Mouse (Mus musculus): ENCODE data around the gene Slc47a1.

Gene Slc47a1

DNA sequence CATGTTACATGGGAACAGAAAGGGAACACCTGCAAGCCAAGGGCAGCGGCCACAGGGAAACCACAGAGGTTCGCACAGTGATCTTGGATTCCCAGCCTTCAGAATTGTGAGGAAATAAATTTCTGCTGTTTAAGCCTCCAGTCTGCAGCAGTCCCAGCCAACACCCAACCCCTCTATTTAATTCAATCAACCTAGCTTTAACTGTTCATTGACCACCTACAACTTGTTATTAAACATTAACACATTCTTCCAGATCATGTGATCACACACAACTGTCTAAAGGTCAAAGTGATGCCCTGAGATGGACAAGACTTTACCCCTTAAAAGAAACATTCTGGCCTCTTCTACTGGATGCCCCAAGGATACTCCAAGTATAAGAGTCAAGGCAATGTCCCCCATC lies 9.5 kb downstream of the Slc47a1 start:
- DNase-seq, result no peak

DNA sequence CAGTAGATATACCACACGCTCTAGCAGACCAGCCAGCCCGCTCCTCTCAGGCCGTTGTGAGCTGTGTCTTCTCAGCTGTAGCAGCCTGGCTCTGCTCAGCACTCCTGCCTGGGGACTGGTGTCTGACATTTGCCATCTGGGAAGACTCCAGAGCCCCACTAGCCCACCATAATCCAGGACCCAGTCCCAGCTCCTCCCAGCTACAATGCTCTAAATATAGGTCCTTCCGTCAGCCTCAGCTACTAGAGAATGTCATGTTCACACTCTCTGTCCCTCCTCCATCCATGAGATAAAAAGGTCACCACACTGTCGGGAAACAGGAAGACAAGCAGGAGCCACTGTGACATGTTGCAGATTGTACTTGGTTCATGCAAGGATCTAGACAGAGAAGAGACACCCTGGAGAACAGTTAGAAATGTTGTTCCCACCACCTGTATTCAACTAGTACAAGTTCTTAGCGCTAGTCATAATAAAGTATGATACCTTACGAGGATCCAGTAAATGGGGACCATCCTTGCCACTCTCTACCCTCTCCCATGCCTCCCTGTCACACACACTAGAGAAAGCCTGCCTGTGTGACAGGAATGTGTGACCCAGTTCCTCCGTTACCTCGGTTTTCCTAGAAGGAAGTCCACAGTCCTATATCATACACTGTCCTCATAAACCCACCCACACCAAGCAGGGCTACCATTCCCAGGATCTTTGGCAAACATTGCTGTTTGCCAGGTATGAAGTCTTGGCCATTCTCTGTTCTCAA lies 11.4 kb downstream of the Slc47a1 start:
- DNase-seq, result no peak

DNA sequence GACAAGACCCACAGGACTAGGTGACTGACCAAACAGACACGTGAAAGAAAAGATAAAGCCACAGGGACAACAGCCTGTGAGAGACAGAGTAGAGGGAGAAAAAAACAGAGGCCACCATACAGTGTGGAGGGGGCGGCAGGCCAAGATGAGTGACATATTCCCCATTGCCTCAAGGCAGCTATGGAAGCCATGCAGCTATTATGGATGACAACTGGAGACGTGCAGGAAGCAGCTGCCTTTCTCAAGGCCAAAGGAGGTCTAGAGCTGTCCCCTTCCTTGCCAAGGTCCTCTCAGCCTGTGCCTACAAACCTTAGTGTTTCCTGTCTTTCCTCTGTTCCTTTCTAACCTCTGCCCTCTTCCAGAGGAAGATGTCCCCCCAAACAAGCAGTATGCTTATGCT lies 12.2 kb downstream of the Slc47a1 start:
- no peak for DNase-seq

DNA sequence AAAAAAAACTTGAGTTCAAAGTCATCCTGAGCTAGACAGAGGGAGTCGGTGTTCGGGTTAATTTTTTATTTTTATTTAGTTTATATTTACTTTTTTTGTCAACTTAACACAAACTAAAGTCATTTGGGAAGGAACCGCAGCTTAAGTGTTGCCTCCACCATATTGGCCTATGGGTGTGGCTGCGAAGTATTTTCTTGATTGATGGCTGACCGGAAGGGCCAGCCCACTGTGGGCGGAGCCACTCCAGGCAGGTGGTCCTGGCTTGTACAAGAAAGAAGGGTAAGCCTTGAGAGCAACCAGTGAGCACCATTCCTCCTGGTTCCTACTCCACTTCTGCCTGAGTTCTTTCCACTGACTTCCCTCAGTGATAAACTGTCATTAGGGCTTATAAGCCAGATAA lies 14.0 kb downstream of the Slc47a1 start:
- no peak for DNase-seq

DNA sequence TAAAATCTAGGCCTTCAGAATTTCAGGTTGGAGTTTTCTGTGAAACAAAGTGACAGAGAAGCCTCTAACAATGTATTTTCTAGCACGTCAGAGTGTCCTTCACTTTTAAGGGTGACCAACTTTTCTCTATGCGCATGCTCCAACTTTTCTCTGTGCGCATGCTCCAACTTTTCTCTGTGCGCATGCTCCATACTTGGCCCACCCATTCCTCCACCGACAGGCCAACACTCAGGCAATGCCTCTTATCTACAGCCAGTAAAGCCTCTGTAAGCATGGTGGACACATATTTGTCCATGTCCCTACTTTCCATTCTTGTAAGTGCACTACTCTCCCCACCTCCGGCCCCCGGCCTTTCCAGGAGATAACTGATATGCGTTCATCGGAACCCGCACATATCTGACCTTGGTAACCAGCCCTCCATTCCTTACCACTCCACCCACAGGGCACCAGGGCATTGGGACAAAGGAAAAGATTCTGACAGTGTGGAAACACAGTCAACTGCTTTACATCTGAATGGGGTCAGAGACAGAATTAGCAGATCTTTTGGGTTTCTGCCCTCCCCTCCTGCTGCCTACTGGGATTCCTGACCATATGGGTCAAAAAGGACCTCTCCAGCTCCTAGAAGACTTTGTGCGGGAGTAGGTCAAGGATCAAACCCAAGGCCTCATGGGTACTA lies 16.5 kb downstream of the Slc47a1 start:
- no peak for DNase-seq

DNA sequence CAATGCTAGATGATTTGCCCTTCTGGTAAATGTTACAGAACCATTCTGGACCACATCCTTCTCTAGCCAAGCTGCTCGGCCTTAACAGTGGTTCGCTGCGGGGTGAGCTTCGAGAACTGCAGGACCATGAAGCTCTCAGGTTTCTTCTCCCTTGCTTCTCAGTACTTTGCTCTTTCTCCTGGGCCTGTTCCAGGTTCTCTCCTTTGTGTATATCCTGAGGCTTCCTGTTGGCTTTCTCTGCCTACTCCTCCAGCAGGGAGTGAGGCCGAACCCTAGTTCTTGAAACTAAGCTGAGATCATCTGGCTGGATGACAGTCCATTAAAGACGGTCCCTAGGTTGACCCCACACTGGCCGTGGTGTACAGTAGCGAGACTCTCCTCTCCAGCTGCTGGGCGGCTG lies 21.5 kb downstream of the Slc47a1 start:
- DNase-seq, result no peak

DNA sequence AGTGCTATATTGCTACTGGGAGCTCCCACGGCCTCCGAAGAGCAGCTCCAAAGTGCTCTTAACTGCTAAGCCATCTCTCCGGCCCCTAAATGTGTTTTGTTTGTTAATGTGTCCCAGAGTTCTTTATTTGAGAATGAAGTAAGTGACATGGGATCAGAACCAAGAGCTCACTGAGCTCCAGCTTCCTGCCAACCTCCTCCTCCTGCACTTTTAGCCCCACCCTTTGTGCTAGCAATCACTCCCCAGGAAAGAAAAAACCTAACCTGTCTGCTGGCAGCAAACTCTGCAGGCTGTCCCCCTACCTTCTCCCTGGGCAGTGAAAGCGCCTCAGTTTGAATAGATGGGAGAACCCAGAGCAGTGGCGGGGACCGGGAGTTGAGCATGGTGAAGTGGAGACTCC lies 22.0 kb downstream of the Slc47a1 start:
- no peak for DNase-seq

DNA sequence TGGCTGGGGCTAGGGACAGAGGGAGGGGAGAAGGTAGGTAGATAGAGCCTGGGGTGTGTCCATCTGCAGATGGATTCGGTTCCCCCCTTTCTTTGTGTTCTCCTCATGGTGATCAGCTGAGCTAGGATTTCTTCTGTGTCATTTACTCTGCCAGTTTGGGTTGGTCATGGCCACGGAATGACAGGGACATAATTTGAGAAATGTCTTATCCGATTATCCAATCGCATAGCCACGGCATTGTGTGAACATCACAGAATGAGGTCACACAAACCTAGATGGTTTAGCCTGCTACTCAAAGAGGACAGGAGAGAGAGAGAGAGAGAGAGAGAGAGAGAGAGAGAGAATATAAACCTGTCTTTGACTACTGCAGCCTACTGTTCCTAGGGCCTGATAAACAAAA lies 22.8 kb downstream of the Slc47a1 start:
- DNase-seq, result no peak

DNA sequence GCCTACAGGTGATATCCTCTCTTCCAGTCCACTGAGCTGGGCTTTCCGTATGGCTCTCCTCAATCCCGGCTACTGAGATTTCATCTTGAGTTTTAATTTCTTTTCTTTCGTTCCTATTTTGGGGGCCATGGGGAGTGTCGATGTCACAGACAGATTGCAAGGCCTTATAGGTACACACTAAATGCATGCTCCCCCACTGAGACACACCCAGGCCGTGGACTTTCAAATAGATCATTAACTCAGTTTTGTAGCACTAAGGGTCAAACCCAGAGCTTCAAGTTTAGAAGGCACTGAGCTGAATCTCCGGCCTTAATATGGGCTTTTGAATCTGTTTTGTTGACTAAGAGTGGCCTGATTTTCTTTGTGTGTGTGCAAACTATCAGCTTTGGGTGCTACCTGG lies 23.8 kb downstream of the Slc47a1 start:
- peak; percentile 60 for DNase-seq

DNA sequence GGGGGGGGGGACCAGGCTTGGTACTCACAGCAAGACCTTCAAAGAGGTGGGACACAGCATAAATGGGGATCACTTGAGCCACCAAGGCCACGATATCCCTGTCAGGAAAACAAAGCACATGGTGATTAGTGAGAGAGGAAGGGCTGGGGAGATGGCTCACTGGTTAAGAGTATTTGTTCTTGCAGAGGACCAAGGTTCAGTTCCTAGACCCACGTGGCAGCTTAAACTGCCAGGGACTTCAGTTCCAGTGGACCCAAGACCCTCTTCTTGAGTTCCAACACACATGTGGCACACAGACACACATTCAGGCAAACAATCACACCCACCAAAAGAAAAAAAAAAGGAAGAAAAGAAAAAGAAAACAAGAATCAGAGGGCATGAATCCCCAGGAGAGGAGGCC lies 25.1 kb downstream of the Slc47a1 start:
- DNase-seq, result no peak

DNA sequence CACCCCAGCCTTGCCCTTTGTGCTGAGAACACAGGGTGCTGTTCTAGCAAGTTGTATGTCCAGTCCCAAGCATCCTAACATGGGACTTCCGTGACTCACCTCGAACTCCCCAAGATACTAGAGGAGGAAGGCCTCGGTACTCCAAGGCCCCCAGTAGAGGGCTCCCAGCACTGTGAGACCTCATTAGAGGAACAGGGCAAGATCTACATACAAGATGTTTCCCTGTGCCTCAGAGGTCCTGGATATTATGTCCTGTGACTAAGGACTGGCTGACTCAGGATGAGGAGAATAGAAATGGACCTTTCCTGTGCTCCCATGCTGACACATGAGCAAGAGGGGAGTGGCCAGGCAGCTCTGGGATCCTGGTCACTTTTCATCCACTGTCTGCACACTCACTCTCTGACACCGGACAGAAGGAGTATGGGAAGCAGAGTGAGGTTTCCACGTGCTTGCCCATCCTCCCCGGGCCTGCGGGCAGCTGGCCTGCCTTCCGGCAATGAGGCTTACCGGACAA lies 25.9 kb downstream of the Slc47a1 start:
- DNase-seq, result no peak

DNA sequence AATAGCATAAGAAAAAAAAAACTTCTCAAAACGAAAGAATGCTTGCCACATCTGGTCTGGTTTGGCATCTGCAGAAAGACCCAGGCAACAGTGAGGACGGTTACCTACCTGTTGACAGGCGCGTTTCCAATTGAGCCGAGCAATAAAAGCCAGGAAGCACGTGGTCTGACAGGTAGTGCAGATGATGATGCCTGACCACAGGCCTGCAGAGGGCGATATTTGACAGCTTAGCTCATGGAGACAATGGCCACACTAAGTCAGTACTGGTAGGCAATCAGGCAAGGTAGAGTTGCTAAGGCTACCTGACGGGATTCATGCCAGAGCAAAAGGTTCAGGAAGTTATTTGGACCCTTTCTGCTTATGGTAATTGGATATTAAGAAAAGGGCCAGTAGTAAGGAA lies 28.8 kb downstream of the Slc47a1 start:
- peak; percentile 86 for DNase-seq

DNA sequence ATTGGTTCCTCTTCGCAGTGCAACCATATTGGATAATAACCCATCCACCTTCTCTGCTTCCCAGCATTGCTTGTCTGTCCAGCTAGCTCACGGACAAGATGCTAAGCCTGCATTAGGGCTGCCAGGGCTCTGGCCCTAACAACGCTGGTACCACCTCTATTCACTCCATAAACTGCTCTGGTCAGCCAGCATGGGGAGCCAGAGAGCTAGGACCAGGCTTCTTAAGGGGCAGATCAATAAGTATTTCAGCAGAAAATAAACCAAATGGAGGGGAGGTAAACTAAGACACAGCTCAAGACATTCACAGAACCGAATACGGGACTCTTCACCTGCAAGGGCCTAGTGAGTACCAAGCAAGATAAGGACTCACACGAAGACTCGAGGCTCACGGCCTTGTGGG lies 32.0 kb downstream of the Slc47a1 start:
- DNase-seq, result no peak

DNA sequence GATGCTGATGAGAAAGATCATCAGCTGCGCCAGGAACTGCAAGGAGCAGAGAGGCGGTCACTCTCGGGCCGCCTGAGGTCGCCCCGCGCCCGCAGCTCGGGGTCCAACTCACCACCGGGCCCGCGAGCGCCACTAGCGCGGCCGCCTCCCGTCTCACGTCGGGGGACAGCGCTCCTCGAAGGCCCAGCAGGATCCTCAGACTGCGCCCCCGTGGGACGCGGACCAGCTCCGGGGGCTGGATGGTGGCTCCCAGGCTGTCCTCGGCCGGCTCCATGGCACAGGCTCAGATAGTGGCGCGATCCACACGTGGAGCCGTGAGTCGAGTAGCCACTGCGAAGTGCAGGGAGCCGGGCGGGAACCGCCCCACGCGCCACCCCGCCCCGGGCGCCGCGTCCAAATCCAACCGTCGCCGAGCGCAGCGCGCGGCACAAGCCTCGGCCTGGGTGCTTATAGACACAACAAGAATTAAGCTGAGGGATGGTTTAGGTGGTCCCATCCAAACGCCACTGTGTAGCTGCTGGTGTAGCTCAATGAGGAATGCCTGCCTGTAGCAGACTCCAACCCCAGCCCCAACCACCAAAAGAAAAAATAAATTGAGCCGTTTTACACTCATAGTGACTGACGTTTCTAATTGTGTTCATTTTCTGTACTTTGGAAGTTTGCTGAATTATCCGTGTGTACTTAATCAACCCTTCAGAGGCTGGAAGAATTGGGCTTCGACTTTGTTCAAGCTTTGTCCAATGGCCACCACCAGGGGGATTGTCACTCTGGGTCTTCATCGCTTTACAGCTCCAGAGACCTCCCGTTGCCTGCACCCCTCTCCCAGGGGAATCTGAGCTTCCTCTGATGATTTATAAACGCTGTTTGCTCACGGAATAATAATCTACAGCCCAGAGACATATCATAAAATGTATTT lies 35.4 kb downstream of the Slc47a1 start, which contains the start of gene Slc47a2:
Gene Slc47a2 (minus strand): TSS at position 356 of the 916 bp plus-strand sequence.
- peak; percentile 49 for DNase-seq

DNA sequence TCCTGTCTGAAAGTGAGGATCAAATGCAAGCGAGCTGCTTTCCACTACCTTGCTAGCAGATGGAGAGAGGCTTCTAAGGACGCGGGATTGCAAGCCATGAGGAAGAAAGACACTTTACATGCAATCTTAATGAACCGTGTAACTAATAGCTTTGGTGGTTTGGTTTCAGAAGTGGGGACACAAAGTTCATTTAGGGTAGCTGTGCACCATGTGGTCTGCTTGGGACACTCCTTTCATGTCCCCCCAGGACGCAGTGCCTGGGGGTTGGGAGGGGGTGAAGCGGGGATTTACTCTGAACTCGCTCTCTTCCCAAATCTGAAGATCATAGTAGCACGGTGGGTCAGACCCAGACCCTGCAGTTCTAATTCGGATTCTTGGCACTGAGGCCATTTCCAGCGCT lies 36.2 kb downstream of the Slc47a1 start:
- DNase-seq, result no peak

DNA sequence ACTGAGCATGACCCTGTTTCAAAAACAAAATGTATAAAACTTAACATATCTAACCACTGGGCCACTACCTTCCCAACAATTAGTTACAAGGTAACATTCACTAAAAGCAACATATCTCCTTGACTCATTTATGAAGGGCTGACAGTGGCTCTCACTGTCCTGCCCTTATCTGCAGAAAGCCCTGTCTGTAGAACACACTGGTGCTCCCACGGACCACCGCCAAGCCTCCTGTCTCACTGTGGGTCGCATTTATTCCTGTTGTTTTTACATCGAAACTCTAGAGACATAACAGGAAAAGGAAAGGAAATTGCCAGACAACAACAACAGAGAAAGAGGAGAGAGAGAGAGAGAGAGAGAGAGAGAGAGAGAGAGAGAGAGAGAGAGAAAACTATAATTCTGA lies 36.9 kb downstream of the Slc47a1 start:
- no peak for DNase-seq

DNA sequence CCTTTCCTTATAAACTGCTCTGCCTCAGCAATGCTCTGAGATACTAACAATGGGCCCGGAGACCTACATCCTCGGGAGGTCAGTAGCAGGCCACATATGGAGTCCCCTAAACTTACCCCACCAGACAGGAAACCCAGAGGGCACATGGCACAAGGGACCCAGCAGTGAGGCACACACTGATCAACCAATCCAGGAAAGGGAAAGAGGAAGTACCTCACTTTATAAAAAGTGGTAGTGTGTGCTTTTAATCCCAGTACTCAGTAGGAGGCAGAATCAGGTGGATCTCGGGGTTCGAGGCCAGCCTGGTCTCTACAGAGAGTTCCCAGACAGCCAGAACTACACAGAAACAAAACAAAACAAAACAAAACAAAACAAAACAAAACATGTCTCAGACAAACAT lies 37.8 kb downstream of the Slc47a1 start:
- no peak for DNase-seq

DNA sequence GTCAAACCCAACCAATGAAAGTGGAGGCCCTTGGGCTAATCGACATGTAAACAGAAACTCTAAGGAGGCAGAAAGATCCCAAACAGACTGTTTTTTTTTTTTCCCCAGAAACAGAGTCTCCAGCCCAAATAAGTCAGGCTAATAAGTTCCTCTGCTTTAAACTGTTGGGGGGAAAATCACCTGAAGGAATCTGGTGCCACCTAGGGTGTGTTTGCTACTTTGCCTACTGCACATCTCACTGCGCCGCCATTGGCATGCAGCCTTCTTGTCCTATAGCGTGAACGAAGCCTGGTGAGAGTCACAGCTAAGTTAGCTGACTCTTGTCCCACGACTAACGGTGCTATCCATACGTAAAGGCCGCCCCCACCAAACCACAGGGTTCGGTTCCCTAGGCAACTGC lies 40.6 kb downstream of the Slc47a1 start:
- no peak for DNase-seq

DNA sequence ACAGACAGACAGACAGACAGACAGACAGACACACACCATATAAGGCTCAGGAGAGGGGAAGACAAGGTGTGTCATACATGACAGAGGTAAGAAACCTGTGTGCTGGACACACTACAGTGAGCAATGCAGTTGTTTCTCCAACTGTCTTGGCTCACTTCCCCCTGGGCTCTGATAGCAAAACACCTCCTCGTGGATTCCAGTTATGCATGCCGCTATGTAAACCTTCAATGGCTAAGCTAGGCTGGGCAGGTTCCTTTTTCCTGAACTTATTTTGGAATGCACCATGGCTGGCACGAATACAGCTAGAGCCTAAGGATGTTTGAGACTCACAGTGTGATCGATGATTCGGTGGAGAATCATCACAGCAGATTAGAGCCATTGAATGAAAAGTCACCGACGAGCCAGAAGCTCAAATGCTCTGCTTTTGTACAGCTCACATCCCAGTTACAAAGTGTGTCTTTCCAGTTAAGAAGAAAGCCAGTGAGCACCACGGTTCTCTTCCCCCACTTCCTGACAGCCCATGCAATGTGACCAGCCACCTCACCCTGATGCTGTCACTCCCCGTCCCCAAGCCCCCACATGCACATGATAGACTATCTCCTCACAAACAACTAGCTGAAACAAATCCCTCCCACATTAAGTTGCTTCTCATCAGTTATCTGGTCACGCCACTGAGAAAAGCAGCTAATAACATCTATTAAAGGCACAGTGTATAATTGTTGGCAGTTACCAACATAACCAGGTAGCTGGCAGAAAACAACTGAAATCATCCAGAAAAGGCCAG lies 57.0 kb downstream of the Slc47a1 start:
- no peak for DNase-seq

DNA sequence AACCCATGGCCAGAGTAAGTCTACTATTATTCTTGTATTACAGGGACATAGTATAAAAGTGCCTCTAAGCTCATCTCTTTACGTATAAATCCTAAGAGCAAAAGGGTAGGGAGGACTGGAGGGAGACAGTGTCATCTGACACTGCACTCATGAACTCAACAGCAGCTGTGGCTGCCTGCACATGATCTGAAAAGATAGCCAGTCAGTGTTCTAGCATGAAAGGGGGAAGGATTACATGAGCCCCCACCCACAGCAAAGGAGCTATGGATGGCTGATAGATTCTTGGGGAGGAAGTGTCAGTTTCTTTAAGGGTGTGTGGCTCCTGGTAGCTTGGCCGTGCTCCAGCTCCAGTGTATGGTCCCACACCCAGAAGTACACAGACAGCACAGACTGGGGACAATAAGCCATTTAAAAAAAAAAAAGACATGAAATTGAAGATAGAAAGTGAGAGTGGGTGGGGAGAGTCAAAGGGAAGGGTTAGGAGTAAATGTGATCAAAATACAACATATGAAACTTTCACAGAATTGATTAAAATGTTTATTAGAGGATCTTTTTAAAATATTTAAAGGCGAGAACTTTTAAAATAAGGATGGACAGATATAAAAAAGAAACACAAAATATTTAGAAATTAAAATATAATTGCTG lies 58.1 kb downstream of the Slc47a1 start:
- DNase-seq, result no peak

DNA sequence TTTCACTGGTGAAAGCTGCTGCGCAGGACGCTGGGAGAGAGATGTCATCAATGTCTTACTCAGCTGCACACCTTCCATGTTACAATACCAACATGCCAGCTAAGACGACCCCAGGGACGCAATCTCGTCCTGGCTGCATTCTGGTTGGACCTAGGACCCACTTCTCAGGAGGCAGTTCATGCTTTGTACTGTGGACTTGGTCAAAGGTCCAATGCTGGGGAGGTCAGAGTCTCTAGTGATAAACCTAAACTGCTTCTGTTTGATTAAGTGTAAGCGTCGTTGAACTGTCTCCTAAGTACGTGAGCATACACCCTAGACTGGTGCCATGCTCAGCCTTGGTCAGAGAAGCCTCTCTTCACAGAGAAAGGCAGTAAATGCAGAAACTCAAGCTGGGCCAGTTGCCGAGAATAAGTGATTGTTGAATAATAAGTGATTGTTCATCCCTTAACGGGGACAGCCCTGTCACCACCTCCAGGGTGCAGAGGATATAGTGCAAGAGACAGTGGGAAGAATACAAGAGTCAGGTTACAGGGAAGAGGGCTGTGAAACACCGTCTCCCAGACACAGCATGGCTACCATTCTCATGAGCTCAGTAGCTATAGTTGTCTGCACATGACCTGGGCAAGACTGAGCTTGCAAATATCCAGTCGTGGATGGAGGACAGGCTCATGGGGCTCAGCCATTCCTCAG lies 58.8 kb downstream of the Slc47a1 start:
- peak; percentile 29 for DNase-seq

Measured in kidney, adult 18-20 months (tissue).